Mouse (Mus musculus): Measurements from ENCODE around the gene Cdc6.

GRCm38 (mm10) chr11:98905583-98905982, 2.0 kb upstream of the Cdc6 start:
- TF ChIP-seq CTCF (IDR thresholded peaks at IDR 0.05; ENCODE audit: control insufficient read depth, insufficient read depth, insufficient read length) (no peak), MAX (IDR thresholded peaks at IDR 0.05) (no peak), MYOD1 (IDR thresholded peaks at IDR 0.05; ENCODE audit: control insufficient read depth, insufficient read length, low read depth) (no peak), CEBPB (IDR thresholded peaks at IDR 0.05; ENCODE audit: low read depth) (no peak), USF1 (IDR thresholded peaks at IDR 0.05; ENCODE audit: low read depth) (no peak), MYOG (IDR thresholded peaks at IDR 0.05; ENCODE audit: control insufficient read depth, extremely low read depth, insufficient read length) (no peak), FOSL1 (IDR thresholded peaks at IDR 0.05; ENCODE audit: insufficient read depth, low read length, poor library complexity, severe bottlenecking) (no peak)
